Mouse (Mus musculus): ENCODE measurements at regions not wholly inside any gene's neighbourhood (a gene's known extent, or its start where the extent isn't known, plus 50 kb on each side); places are given as distances from the start of the nearest gene placed in this dataset.
"Not testable (repeated sequence)": the region's sequence is repeated elsewhere in the genome, so short reads cannot be mapped to it uniquely, and the experiment has no call there.

- no peak for DNase-seq (ENCODE audit: low read depth)
Measured at GRCm38 (mm10) chr14:104827404-104827803, 305.0 kb upstream of the Rnf219 start.

- DNase-seq (ENCODE audit: low read depth), result no peak
Measured at GRCm38 (mm10) chr14:104824926-104825325, 302.5 kb upstream of the Rnf219 start.

- DNase-seq (ENCODE audit: low read depth), result no peak
Measured at GRCm38 (mm10) chr14:104824224-104824623, 301.8 kb upstream of the Rnf219 start.

DNA sequence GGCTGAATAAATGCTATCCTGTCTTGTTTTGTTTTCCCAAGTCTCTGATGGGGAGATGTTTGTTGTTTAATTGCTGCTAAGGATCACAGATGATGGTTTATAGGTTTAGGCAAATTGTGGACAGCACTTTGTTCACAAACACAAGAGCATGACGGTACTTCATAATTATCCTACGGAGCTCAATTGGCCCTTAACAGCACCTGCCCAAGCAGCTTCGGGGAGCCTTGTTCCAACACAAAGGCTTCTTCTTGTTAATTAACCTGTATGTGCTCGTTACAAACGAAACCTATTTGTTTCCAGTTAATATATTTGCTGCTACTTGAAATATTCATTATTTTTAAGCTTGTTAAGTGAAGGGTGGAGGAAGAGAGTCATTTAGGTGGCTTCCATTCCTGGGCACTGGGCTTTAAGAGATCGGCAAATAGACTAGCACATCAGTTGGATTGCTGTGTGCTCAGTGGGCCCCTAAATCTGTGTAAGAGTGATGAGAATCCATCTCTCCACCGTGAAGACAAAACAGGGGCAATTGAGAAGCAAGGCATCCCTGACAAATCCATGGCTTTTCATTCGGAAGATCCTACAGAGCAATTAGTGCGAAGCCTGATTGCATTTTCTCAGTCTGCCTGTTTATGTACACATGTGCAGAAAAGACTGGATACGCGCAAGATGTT lies 299.6 kb upstream of the Rnf219 start:
- DNase-seq (ENCODE audit: low read depth), result no peak

- no peak for DNase-seq (ENCODE audit: low read depth)
Measured at GRCm38 (mm10) chr14:104819106-104819505, 296.7 kb upstream of the Rnf219 start.

GRCm38 (mm10) chr14:104813977-104814584 lies 291.6 kb upstream of the Rnf219 start:
- peak; percentile 43 for DNase-seq (ENCODE audit: low read depth)

DNA sequence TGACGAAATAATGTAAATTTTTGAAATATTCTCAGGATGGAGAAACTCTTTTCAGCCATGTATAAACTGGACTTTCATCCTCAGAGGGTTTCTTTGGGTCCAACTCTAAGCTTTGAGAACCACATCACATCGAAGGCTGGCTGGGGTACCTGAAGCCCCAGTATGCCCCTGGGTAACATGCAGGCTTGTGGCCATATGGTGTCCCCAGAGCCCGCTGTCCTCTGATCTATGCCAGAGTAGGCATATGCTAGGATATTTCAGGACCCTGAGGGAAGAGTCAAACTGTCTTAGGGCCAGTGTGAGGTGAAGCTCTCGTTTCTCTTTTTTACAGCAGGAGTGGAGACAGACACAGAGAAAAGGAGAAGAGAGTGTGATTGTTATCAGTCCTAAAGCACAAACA lies 289.6 kb upstream of the Rnf219 start:
- DNase-seq (ENCODE audit: low read depth), result no peak

GRCm38 (mm10) chr14:104805332-104805731 lies 282.9 kb upstream of the Rnf219 start:
- no peak for DNase-seq (ENCODE audit: low read depth)

GRCm38 (mm10) chr14:104796348-104796965 lies 274.0 kb upstream of the Rnf219 start:
- no peak for DNase-seq (ENCODE audit: low read depth)

GRCm38 (mm10) chr14:104789346-104789745 lies 266.9 kb upstream of the Rnf219 start:
- no peak for DNase-seq (ENCODE audit: low read depth)

- no peak for DNase-seq (ENCODE audit: low read depth)
Measured at GRCm38 (mm10) chr14:104785066-104785465, 262.6 kb upstream of the Rnf219 start.

DNA sequence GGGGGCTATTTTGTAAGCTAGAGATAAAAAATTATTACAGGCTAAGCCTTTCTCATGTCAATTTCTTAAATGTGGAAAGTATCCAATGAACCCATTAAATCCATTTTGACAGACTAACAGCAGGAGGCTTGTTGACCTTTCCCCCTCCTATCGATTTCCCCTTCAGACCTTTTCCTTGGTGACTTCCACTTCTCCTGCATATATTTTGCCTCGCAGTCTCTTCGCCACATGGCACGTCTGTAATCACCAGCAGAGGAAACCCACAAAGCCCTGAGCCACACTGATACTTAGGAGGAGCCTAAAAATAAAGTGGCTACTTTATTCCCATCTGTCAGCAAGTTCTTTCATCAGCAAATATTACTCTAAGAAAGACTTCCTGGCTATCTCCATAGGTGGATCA lies 247.5 kb upstream of the Rnf219 start:
- DNase-seq (ENCODE audit: low read depth), result no peak

GRCm38 (mm10) chr14:104734213-104734612 lies 211.8 kb upstream of the Rnf219 start:
- no peak for DNase-seq (ENCODE audit: low read depth)

DNA sequence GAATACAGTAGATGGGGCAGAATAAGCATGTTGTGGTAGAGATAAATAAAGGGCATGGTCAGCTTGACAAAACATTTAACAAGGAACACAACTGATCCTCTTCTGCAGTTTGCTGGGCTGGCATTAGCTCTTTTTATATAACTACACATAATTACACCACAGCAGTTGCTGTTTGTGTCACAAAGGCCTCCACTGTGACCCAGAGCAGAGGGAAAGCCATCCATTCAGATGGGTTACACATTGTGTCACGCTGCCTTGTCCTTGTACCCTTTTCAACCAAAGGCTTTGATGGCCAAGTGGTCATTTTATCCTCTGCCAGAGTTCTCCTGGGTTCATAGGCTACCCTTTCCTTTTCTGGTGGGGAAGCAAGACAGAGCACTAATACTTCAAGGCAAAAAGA lies 209.6 kb upstream of the Rnf219 start:
- no peak for DNase-seq (ENCODE audit: low read depth)

- no peak for DNase-seq (ENCODE audit: low read depth)
Measured at GRCm38 (mm10) chr14:104731319-104731995, 209.0 kb upstream of the Rnf219 start.

- DNase-seq (ENCODE audit: low read depth), result not testable (repeated sequence)
Measured at GRCm38 (mm10) chr14:104715651-104716050, 193.2 kb upstream of the Rnf219 start.

DNA sequence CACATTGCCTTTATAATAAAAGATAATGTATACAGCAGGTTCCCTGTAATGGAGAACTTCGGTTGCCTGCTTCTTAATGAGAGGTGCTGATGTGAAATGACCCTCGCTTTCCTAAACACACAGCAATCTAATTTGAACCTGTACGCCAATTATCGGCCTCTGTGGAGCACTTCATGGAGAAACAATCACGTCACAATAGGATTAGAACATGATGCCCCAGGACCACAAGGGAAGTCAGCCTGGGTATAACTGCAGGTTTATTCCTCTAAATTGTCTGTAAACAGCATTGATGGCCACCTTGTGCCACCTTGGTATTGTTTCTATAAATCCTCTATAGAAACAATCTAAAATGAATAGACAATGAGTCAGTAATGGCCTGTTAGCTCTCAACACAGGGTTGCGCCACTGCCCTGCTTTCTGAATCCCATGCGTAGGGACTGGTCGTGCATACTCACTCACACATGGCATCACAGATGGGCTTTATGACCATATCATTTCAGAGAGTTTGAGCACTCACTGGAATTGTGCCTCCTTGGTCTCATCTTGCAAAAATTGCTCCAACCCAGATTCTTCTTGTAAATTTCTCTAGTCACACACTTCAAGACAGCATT lies 179.9 kb upstream of the Rnf219 start:
- DNase-seq (ENCODE audit: low read depth), result no peak

- no peak for DNase-seq (ENCODE audit: low read depth)
Measured at GRCm38 (mm10) chr14:104698962-104699361, 176.5 kb upstream of the Rnf219 start.

- no peak for DNase-seq (ENCODE audit: low read depth)
Measured at GRCm38 (mm10) chr14:104695101-104695500, 172.7 kb upstream of the Rnf219 start.

DNA sequence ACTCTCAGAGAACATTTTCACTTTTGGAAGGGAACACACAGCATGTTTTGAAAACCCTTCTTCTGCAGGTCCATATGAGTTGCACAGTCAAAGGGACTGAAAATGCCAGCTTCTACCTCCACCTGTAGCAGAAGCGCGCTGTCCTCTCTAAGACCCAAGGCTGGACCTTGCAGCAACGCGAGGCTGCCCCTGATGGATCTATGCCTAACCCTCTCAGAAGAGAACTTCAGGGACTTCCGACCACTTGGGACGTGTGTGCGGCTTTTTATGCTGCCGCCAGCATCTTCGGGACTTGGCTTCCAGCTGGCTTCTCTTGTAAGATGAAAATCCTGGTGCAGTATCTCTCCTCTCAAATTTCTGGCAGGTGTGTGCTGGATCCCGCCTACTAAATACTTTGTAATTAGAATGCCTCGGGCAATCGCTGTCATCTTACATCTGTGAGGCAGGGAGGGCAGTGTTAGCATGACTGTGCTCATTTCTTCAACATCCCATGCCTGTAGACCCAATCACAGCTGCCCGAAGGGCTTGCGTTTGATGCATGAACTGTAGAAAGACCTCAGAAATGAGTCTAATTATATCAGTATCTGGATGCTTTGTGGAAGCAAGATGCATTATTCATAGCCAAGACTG lies 171.8 kb upstream of the Rnf219 start:
- no peak for DNase-seq (ENCODE audit: low read depth)

GRCm38 (mm10) chr14:104692616-104693015 lies 170.2 kb upstream of the Rnf219 start:
- DNase-seq (ENCODE audit: low read depth), result no peak

DNA sequence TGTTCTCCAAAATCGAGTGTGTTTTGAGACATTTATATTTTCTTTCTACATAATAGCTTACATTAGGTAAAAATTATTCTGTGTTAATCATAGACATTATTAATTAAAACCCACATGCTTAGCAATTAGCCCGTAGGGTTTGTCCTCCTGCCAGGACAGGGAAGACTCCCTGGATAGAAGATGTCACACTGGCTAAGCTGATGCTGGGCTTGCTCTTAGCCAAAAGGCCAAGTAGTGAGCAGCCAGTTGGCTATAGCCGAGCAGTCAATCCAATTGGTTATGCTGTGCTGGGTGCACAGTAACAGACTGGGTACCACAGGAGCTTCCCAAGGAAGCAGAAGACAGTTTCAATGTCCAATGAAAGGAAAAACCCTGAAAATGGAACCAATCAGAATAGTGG lies 166.0 kb upstream of the Rnf219 start:
- no peak for DNase-seq (ENCODE audit: low read depth)
